Mouse (Mus musculus): ENCODE results near the gene Snrpa1.

DNA sequence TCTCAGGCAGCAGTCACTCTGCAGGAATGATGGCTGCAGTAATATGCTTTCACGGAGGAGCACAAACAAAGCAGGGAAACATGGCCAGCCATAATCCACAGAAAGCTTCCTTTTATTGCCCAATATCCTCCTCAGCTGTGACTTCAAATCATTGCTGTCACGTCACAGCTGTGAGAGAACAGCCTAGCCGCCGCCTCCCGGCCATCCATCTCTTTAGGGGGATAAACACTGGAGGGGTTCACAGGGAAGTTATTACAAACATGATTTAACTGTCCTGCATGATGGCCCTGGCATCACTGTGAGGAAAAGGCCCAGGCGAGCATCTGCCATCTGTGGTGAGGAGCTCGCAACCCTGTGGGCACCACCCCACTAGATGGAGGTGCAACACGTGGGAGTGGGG, 22.0 kb upstream of the Snrpa1 start:
- TF ChIP-seq CTCF (IDR thresholded peaks at IDR 0.05; ENCODE audit: low read depth), result no peak
- TF ChIP-seq EP300 (optimal IDR thresholded peaks at IDR 0.05), result no peak

All from stomach, postnatal 0 days (tissue).